Mouse (Mus musculus) kidney, adult 2 months (tissue): ENCODE results near the gene Tbcb.

Experiments used
- CTCF ChIP-seq: fragments of 200-500 bp; conservative IDR thresholded peaks from 2 replicates; pipeline ENCODE4 v1.5.1; 2011; ENCODE audit warnings: low read depth, mild to moderate bottlenecking, control low read depth, low read length, moderate library complexity, mixed read lengths; ENCODE audit not compliant: insufficient read depth, insufficient read length
- POLR2A ChIP-seq: fragments of 200-500 bp; IDR thresholded peaks from one replicate; pipeline ENCODE4 v1.6.1; 2011; ENCODE audit warnings: low read depth, low read length, control low read depth

DNA sequence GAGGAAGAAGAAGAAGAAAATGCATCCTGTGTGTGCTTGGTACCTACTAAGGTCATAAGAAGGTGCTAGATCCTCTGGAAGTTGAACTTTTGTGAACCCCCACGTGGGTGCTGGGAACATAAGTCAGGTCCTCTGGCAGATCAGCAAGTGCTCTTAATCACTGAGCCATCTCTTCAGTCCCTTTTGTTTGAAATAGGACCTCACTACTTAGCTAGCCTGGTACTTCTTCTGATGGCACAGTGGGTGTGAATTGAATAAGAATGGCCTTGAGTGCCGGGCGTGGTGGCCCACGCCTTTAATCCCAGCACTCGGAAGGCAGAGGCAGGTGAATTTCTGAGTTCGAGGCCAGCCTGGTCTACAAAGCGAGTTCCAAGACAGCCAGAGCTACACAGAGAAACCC, 33.9 kb upstream of the Tbcb start:
- TF ChIP-seq CTCF (no peak), POLR2A (no peak)
